Mouse (Mus musculus) limb, embryonic 11.5 days (tissue): ENCODE results near the gene Psmc3ip. TPM values are rescaled to one million over a fixed set of nuclear protein-coding genes. Genes with fewer than 3 reads are reported as not detected.
"Not testable (repeated sequence)": the region's sequence is repeated elsewhere in the genome, so short reads cannot be mapped to it uniquely, and the experiment has no call there.

ENCODE experiments used
- ATAC-seq: fragments of 200-750 bp; cut with Nextera tagmentation; 2 replicates; pipeline ENCODE4 v1.8.0; 2017; ENCODE audit warnings: low read depth; ENCODE audit not compliant: insufficient number of reproducible peaks, low FRiP score, low TSS enrichment
- DNase-seq: peaks from one replicate; pipeline ENCODE4 v3.0.0-alpha.2; 2015; ENCODE audit warnings: low spot score
- H3K27ac ChIP-seq: fragments of 300-500 bp; sonication (generic); replicated peaks from 2 replicates; pipeline ENCODE4 v1.5.1; 2014; ENCODE audit warnings: low read depth, mild to moderate bottlenecking, low read length
- H3K27me3 ChIP-seq: fragments of 300-500 bp; sonication (generic); 2 replicates; pipeline ENCODE4 v1.6.1; 2014; ENCODE audit warnings: mild to moderate bottlenecking, low read length, mixed read lengths; ENCODE audit not compliant: control insufficient read depth, insufficient read depth
- H3K36me3 ChIP-seq: fragments of 300-500 bp; sonication (generic); 2 replicates; pipeline ENCODE4 v1.6.1; 2014; ENCODE audit warnings: mild to moderate bottlenecking, low read length, moderate library complexity, mixed read lengths; ENCODE audit not compliant: control insufficient read depth, insufficient read depth
- H3K4me1 ChIP-seq: fragments of 300-500 bp; sonication (generic); 2 replicates; pipeline ENCODE4 v1.6.1; 2014; ENCODE audit warnings: low read length, mixed read lengths; ENCODE audit not compliant: control insufficient read depth, insufficient read depth
- H3K4me2 ChIP-seq: fragments of 300-500 bp; sonication (generic); 2 replicates; pipeline ENCODE4 v1.6.1; 2014; ENCODE audit warnings: low read depth, mild to moderate bottlenecking, moderate library complexity; ENCODE audit not compliant: severe bottlenecking
- H3K4me3 ChIP-seq: fragments of 300-500 bp; sonication (generic); 2 replicates; pipeline ENCODE4 v1.5.1; 2014; ENCODE audit warnings: low read depth, low read length
- H3K9ac ChIP-seq: fragments of 300-500 bp; sonication (generic); 2 replicates; pipeline ENCODE4 v1.6.1; 2014; ENCODE audit warnings: mild to moderate bottlenecking, low read length
- H3K9me3 ChIP-seq: fragments of 300-500 bp; sonication (generic); 2 replicates; pipeline ENCODE4 v1.6.1; 2016; ENCODE audit warnings: low read length; ENCODE audit not compliant: control insufficient read depth
- WGBS: fragments of 180-500 bp; shearing (Covaris S2); extraction: QIAGEN DNeasy Blood & Tissue Kit; methylation state at CpG from one replicate; pipeline ENCODE4 v1.1.7; 2014; 5-methylcytosine and 5-hydroxymethylcytosine counted together
- polyA plus RNA-seq: library from polyadenylated mRNA; unstranded; fragments of >200 nt; fragmentation: Nextera tagmentation; extraction: Ambion mirVana; gene quantifications from 2 replicates; pipeline ENCODE4 v1.2.1, GENCODE M21; 2014

Gene Psmc3ip
- polyA plus RNA-seq, 1 experiment from 2014 or later, result 71.1 TPM

- ATAC-seq, result not testable (repeated sequence)
- peaks cover 13% of the 10 kb centered on the region for H3K36me3 ChIP-seq
These were observed 29.3 kb upstream of the Psmc3ip start for GRCm38 (mm10) chr11:101124494-101124893.

GRCm38 (mm10) chr11:101120545-101121188 is 25.4 kb upstream of the Psmc3ip start:
- ATAC-seq (no peak), DNase-seq (no peak)
- H3K4me2 ChIP-seq, result peak overlapping the region; percentile 93
- no peaks in the 10 kb centered on the region for H3K9me3 ChIP-seq
- WGBS, result 28% methylated on average over 19 of the region's 19 CpGs
- peak overlapping the region; percentile 97 for H3K4me3 ChIP-seq
- H3K36me3 ChIP-seq, result peaks cover 4% of the 10 kb centered on the region
- peaks cover 12% of the 10 kb centered on the region for H3K4me1 ChIP-seq
- peak overlapping the region; percentile 91 for H3K9ac ChIP-seq
- no peaks in the 10 kb centered on the region for H3K27me3 ChIP-seq
- peak overlapping the region; percentile 86 for H3K27ac ChIP-seq

More at GRCm38 (mm10) chr11:101124494-101124893, 29.3 kb upstream of the Psmc3ip start:
- not testable (repeated sequence) for H3K9me3 ChIP-seq, H3K4me2 ChIP-seq, H3K27me3 ChIP-seq, DNase-seq, H3K4me1 ChIP-seq, H3K4me3 ChIP-seq, H3K27ac ChIP-seq, H3K9ac ChIP-seq
- 93% methylated on average over 8 of the region's 8 CpGs for WGBS

GRCm38 (mm10) chr11:101119761-101120544 is 24.7 kb upstream of the Psmc3ip start, which contains the start of the genes Retreg3 and Tubg1:
TSS of gene Retreg3 (minus strand) at chr11:101119893.
TSS of gene Tubg1 (plus strand) at chr11:101119938.
- Histone ChIP-seq H3K9ac (peak within 1 kb of the TSS; percentile 92), H3K4me2 (peak within 1 kb of the TSS; percentile 93), H3K4me1 (peaks cover 12% of the 10 kb centered on the region), H3K9me3 (no peaks in the 10 kb centered on the region), H3K27me3 (no peaks in the 10 kb centered on the region), H3K27ac (peak within 1 kb of the TSS; percentile 86), H3K4me3 (peak within 1 kb of the TSS; percentile 97), H3K36me3 (no peaks in the 10 kb centered on the region; the same call in 1 of the 2 replicates)
- ATAC-seq (peak; percentile 91), DNase-seq (peak; percentile 99)
- WGBS, result under 1% methylated on average over 61 of the region's 61 CpGs

GRCm38 (mm10) chr11:101119131-101119760 is 24.0 kb upstream of the Psmc3ip start:
- Histone ChIP-seq H3K4me1 (peaks cover 12% of the 10 kb centered on the region), H3K4me2 (peak overlapping the region; percentile 92), H3K36me3 (no peaks in the 10 kb centered on the region), H3K9me3 (no peaks in the 10 kb centered on the region), H3K27me3 (no peaks in the 10 kb centered on the region), H3K27ac (peak overlapping the region; percentile 45; the same call in 1 of the 2 replicates), H3K4me3 (peak overlapping the region; percentile 97), H3K9ac (peak overlapping the region; percentile 92)
- under 1% methylated on average over 39 of the region's 39 CpGs for WGBS
- peak; percentile 72; the same call in 1 of the 2 replicates for ATAC-seq
- no peak for DNase-seq

- Histone ChIP-seq H3K36me3 (peaks cover 1% of the 10 kb centered on the region; the same call in 1 of the 2 replicates), H3K9ac (no peak overlapping the region), H3K27me3 (no peaks in the 10 kb centered on the region), H3K4me3 (peak overlapping the region; percentile 97), H3K4me2 (peak overlapping the region; percentile 92), H3K27ac (no peak overlapping the region), H3K4me1 (peaks cover 12% of the 10 kb centered on the region), H3K9me3 (no peaks in the 10 kb centered on the region)
- 57% methylated on average over 4 of the region's 4 CpGs for WGBS
- no peak for ATAC-seq
- no peak for DNase-seq
These were observed 22.9 kb upstream of the Psmc3ip start for GRCm38 (mm10) chr11:101118105-101118504.

GRCm38 (mm10) chr11:101115564-101115963 is 20.3 kb upstream of the Psmc3ip start:
- ATAC-seq (no peak), DNase-seq (no peak)
- Histone ChIP-seq H3K4me3 (no peak overlapping the region), H3K9ac (no peak overlapping the region), H3K4me2 (no peak overlapping the region), H3K4me1 (peaks cover 9% of the 10 kb centered on the region), H3K9me3 (no peaks in the 10 kb centered on the region), H3K27me3 (no peaks in the 10 kb centered on the region), H3K27ac (no peak overlapping the region), H3K36me3 (peaks cover 2% of the 10 kb centered on the region; the same call in 1 of the 2 replicates)
- WGBS, result 72% methylated on average over 2 of the region's 2 CpGs

DNA sequence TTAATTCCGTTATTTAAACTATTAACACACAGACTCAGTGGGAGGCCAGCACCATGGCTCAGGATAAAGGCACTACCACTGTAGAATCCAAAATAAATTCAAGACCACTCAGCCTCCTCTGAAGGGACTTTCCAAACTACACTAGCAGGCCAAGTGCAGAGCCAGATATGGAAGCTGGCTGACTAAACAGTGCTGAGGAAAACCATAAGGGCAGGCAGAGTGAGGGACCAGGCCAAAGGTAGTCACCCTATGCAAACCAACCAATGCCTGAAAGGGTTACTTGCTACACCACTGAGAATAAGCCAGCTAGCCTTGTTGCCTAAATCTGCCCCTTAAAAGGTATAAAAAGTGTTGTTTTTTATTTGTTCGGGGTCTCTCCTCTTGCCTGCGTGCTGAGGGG is 16.9 kb upstream of the Psmc3ip start:
- Histone ChIP-seq H3K27me3 (no peaks in the 10 kb centered on the region), H3K4me2 (no peak overlapping the region), H3K9ac (no peak overlapping the region), H3K9me3 (no peaks in the 10 kb centered on the region), H3K4me3 (no peak overlapping the region), H3K4me1 (no peaks in the 10 kb centered on the region), H3K36me3 (peaks cover 2% of the 10 kb centered on the region; the same call in 1 of the 2 replicates), H3K27ac (no peak overlapping the region)
- no peak for DNase-seq
- no peak for ATAC-seq
- 88% methylated on average over 3 of the region's 3 CpGs for WGBS

- DNase-seq (no peak), ATAC-seq (no peak)
- H3K9me3 ChIP-seq, result no peaks in the 10 kb centered on the region
- no peaks in the 10 kb centered on the region for H3K4me1 ChIP-seq
- H3K9ac ChIP-seq, result no peak overlapping the region
- no peak overlapping the region for H3K27ac ChIP-seq
- no peaks in the 10 kb centered on the region for H3K27me3 ChIP-seq
- peaks cover 2% of the 10 kb centered on the region; the same call in 1 of the 2 replicates for H3K36me3 ChIP-seq
- 91% methylated on average over 4 of the region's 4 CpGs for WGBS
- H3K4me2 ChIP-seq, result no peak overlapping the region
- H3K4me3 ChIP-seq, result no peak overlapping the region
These were observed 15.9 kb upstream of the Psmc3ip start for GRCm38 (mm10) chr11:101111178-101111577.
